Mouse (Mus musculus): ENCODE results near the gene Rabl6. TPM values are rescaled to one million over a fixed set of nuclear protein-coding genes. Genes with fewer than 3 reads are reported as not detected.

Gene Rabl6
- polyA plus RNA-seq, 1 experiment from 2014 or later = 53.3 TPM

- WGBS = 93% methylated on average over 3 of the region's 3 CpGs
- Histone ChIP-seq H3K36me3 (ENCODE audit: control insufficient read depth, insufficient read depth, low read length) (no peaks in the 10 kb centered on the region), H3K27ac (ENCODE audit: low read depth, low read length) (no peak overlapping the region), H3K9ac (ENCODE audit: low read depth, low read length) (no peak overlapping the region), H3K4me1 (replicated peaks; ENCODE audit: control insufficient read depth, insufficient read depth, low read length) (peaks cover 3% of the 10 kb centered on the region; the same call in 1 of the 2 replicates), H3K9me3 (ENCODE audit: control insufficient read depth, low read length) (no peaks in the 10 kb centered on the region), H3K4me2 (replicated peaks; ENCODE audit: low read depth, low read length) (no peak overlapping the region), H3K4me3 (ENCODE audit: low read depth, low read length) (no peak overlapping the region), H3K27me3 (ENCODE audit: control insufficient read depth, insufficient read depth, low read length) (peaks cover 6% of the 10 kb centered on the region)
- ATAC-seq (ENCODE audit: low FRiP score) (no peak), DNase-seq (ENCODE audit: low spot score) (no peak)
Measured at GRCm38 (mm10) chr2:25585601-25586000, 22.7 kb downstream of the Rabl6 start.

GRCm38 (mm10) chr2:25584856-25585255 lies 23.5 kb downstream of the Rabl6 start:
- Histone ChIP-seq H3K4me2 (replicated peaks; ENCODE audit: low read depth, low read length) (no peak overlapping the region), H3K27ac (ENCODE audit: low read depth, low read length) (no peak overlapping the region), H3K4me3 (ENCODE audit: low read depth, low read length) (no peak overlapping the region), H3K36me3 (ENCODE audit: control insufficient read depth, insufficient read depth, low read length) (no peaks in the 10 kb centered on the region), H3K27me3 (ENCODE audit: control insufficient read depth, insufficient read depth, low read length) (peaks cover 13% of the 10 kb centered on the region), H3K9me3 (ENCODE audit: control insufficient read depth, low read length) (no peaks in the 10 kb centered on the region), H3K9ac (ENCODE audit: low read depth, low read length) (no peak overlapping the region), H3K4me1 (replicated peaks; ENCODE audit: control insufficient read depth, insufficient read depth, low read length) (peaks cover 3% of the 10 kb centered on the region; the same call in 1 of the 2 replicates)
- ATAC-seq (ENCODE audit: low FRiP score) = no peak
- DNase-seq (ENCODE audit: low spot score) = no peak
- WGBS = 90% methylated on average over 4 of the region's 4 CpGs

- no peak for ATAC-seq (ENCODE audit: low FRiP score)
- 98% methylated on average over 3 of the region's 3 CpGs for WGBS
- no peaks in the 10 kb centered on the region for H3K36me3 ChIP-seq (ENCODE audit: control insufficient read depth, insufficient read depth, low read length)
Measured at GRCm38 (mm10) chr2:25584152-25584551, 24.2 kb downstream of the Rabl6 start.

GRCm38 (mm10) chr2:25583571-25583970 lies 24.8 kb downstream of the Rabl6 start:
- H3K4me1 ChIP-seq (replicated peaks; ENCODE audit: control insufficient read depth, insufficient read depth, low read length) = peaks cover 3% of the 10 kb centered on the region
- H3K36me3 ChIP-seq (ENCODE audit: control insufficient read depth, insufficient read depth, low read length) = no peaks in the 10 kb centered on the region
- peaks cover 26% of the 10 kb centered on the region for H3K27me3 ChIP-seq (ENCODE audit: control insufficient read depth, insufficient read depth, low read length)
- no peak overlapping the region for H3K27ac ChIP-seq (ENCODE audit: low read depth, low read length)
- no peak overlapping the region for H3K4me2 ChIP-seq (replicated peaks; ENCODE audit: low read depth, low read length)
- WGBS = 76% methylated on average over 4 of the region's 4 CpGs
- DNase-seq (ENCODE audit: low spot score) (no peak), ATAC-seq (ENCODE audit: low FRiP score) (no peak)
- no peaks in the 10 kb centered on the region for H3K9me3 ChIP-seq (ENCODE audit: control insufficient read depth, low read length)
- H3K9ac ChIP-seq (ENCODE audit: low read depth, low read length) = no peak overlapping the region
- no peak overlapping the region for H3K4me3 ChIP-seq (ENCODE audit: low read depth, low read length)

More at GRCm38 (mm10) chr2:25584152-25584551, 24.2 kb downstream of the Rabl6 start:
- Histone ChIP-seq H3K9ac (ENCODE audit: low read depth, low read length) (no peak overlapping the region), H3K27me3 (ENCODE audit: control insufficient read depth, insufficient read depth, low read length) (peaks cover 20% of the 10 kb centered on the region), H3K27ac (ENCODE audit: low read depth, low read length) (no peak overlapping the region), H3K4me3 (ENCODE audit: low read depth, low read length) (no peak overlapping the region), H3K9me3 (ENCODE audit: control insufficient read depth, low read length) (no peaks in the 10 kb centered on the region), H3K4me1 (replicated peaks; ENCODE audit: control insufficient read depth, insufficient read depth, low read length) (peaks cover 3% of the 10 kb centered on the region), H3K4me2 (replicated peaks; ENCODE audit: low read depth, low read length) (no peak overlapping the region)
- DNase-seq (ENCODE audit: low spot score) = no peak

- H3K4me2 ChIP-seq (replicated peaks; ENCODE audit: low read depth, low read length) = no peak overlapping the region
- peaks cover 6% of the 10 kb centered on the region for H3K4me1 ChIP-seq (replicated peaks; ENCODE audit: control insufficient read depth, insufficient read depth, low read length)
- no peak overlapping the region for H3K4me3 ChIP-seq (ENCODE audit: low read depth, low read length)
- no peaks in the 10 kb centered on the region for H3K36me3 ChIP-seq (ENCODE audit: control insufficient read depth, insufficient read depth, low read length)
- no peaks in the 10 kb centered on the region for H3K9me3 ChIP-seq (ENCODE audit: control insufficient read depth, low read length)
- peaks cover 31% of the 10 kb centered on the region for H3K27me3 ChIP-seq (ENCODE audit: control insufficient read depth, insufficient read depth, low read length)
- H3K27ac ChIP-seq (ENCODE audit: low read depth, low read length) = no peak overlapping the region
- WGBS = 89% methylated on average over 6 of the region's 6 CpGs
- H3K9ac ChIP-seq (ENCODE audit: low read depth, low read length) = no peak overlapping the region
- DNase-seq (ENCODE audit: low spot score) (no peak), ATAC-seq (ENCODE audit: low FRiP score) (no peak)
Measured at GRCm38 (mm10) chr2:25583120-25583481, 25.2 kb downstream of the Rabl6 start.

GRCm38 (mm10) chr2:25582466-25583119 lies 25.7 kb downstream of the Rabl6 start:
- Histone ChIP-seq H3K36me3 (ENCODE audit: control insufficient read depth, insufficient read depth, low read length) (no peaks in the 10 kb centered on the region), H3K4me1 (replicated peaks; ENCODE audit: control insufficient read depth, insufficient read depth, low read length) (peaks cover 10% of the 10 kb centered on the region), H3K27ac (ENCODE audit: low read depth, low read length) (no peak overlapping the region), H3K4me3 (ENCODE audit: low read depth, low read length) (no peak overlapping the region), H3K9me3 (ENCODE audit: control insufficient read depth, low read length) (no peaks in the 10 kb centered on the region), H3K9ac (ENCODE audit: low read depth, low read length) (no peak overlapping the region), H3K4me2 (replicated peaks; ENCODE audit: low read depth, low read length) (no peak overlapping the region), H3K27me3 (ENCODE audit: control insufficient read depth, insufficient read depth, low read length) (peaks cover 36% of the 10 kb centered on the region)
- ATAC-seq (ENCODE audit: low FRiP score) (no peak), DNase-seq (ENCODE audit: low spot score) (no peak)
- WGBS = 59% methylated on average over 12 of the region's 12 CpGs

GRCm38 (mm10) chr2:25581901-25582301 lies 26.4 kb downstream of the Rabl6 start:
- Histone ChIP-seq H3K9me3 (ENCODE audit: control insufficient read depth, low read length) (no peaks in the 10 kb centered on the region), H3K27ac (ENCODE audit: low read depth, low read length) (no peak overlapping the region), H3K4me2 (replicated peaks; ENCODE audit: low read depth, low read length) (no peak overlapping the region), H3K9ac (ENCODE audit: low read depth, low read length) (no peak overlapping the region), H3K4me1 (replicated peaks; ENCODE audit: control insufficient read depth, insufficient read depth, low read length) (peaks cover 15% of the 10 kb centered on the region), H3K36me3 (ENCODE audit: control insufficient read depth, insufficient read depth, low read length) (no peaks in the 10 kb centered on the region), H3K27me3 (ENCODE audit: control insufficient read depth, insufficient read depth, low read length) (peaks cover 43% of the 10 kb centered on the region), H3K4me3 (ENCODE audit: low read depth, low read length) (no peak overlapping the region; the same call in 1 of the 2 replicates)
- DNase-seq (ENCODE audit: low spot score) (peak; percentile 12), ATAC-seq (ENCODE audit: low FRiP score) (peak; percentile 9; the same call in 1 of the 2 replicates)
- WGBS = 44% methylated on average over 6 of the region's 6 CpGs

- DNase-seq (ENCODE audit: low spot score) (peak; percentile 83), ATAC-seq (ENCODE audit: low FRiP score) (peak; percentile 58)
- Histone ChIP-seq H3K4me3 (ENCODE audit: low read depth, low read length) (peak within 1 kb of the TSS; percentile 19), H3K4me1 (replicated peaks; ENCODE audit: control insufficient read depth, insufficient read depth, low read length) (peaks cover 15% of the 10 kb centered on the region), H3K27ac (ENCODE audit: low read depth, low read length) (no peak within 1 kb of the TSS), H3K9ac (ENCODE audit: low read depth, low read length) (0 out of 2 replicates have a peak within 1 kb of the TSS, but pooled peaks have one; percentile 3), H3K36me3 (ENCODE audit: control insufficient read depth, insufficient read depth, low read length) (no peaks in the 10 kb centered on the region), H3K4me2 (replicated peaks; ENCODE audit: low read depth, low read length) (peak within 1 kb of the TSS; percentile 33), H3K9me3 (ENCODE audit: control insufficient read depth, low read length) (no peaks in the 10 kb centered on the region), H3K27me3 (ENCODE audit: control insufficient read depth, insufficient read depth, low read length) (peaks cover 48% of the 10 kb centered on the region)
- 7% methylated on average over 19 of the region's 19 CpGs for WGBS
Measured at GRCm38 (mm10) chr2:25581294-25581864, 26.9 kb downstream of the Rabl6 start, which contains the start of gene Ajm1. TSS of gene Ajm1 (minus strand) at chr2:25581757.

GRCm38 (mm10) chr2:25580621-25581101 lies 27.7 kb downstream of the Rabl6 start:
- Histone ChIP-seq H3K27ac (ENCODE audit: low read depth, low read length) (no peak overlapping the region), H3K36me3 (ENCODE audit: control insufficient read depth, insufficient read depth, low read length) (no peaks in the 10 kb centered on the region), H3K27me3 (ENCODE audit: control insufficient read depth, insufficient read depth, low read length) (peaks cover 55% of the 10 kb centered on the region), H3K4me1 (replicated peaks; ENCODE audit: control insufficient read depth, insufficient read depth, low read length) (peaks cover 16% of the 10 kb centered on the region), H3K9me3 (ENCODE audit: control insufficient read depth, low read length) (no peaks in the 10 kb centered on the region), H3K4me3 (ENCODE audit: low read depth, low read length) (no peak overlapping the region), H3K9ac (ENCODE audit: low read depth, low read length) (no peak overlapping the region), H3K4me2 (replicated peaks; ENCODE audit: low read depth, low read length) (no peak overlapping the region)
- 48% methylated on average over 6 of the region's 6 CpGs for WGBS
- ATAC-seq (ENCODE audit: low FRiP score) (no peak), DNase-seq (ENCODE audit: low spot score) (peak; percentile 10)
